Mouse (Mus musculus): ENCODE data around the gene Pllp. TPM values are rescaled to one million over a fixed set of nuclear protein-coding genes. Genes with fewer than 3 reads are reported as not detected.

Pllp gene
- polyA plus RNA-seq, 1 experiment from 2014 or later: 0.20 TPM

DNA sequence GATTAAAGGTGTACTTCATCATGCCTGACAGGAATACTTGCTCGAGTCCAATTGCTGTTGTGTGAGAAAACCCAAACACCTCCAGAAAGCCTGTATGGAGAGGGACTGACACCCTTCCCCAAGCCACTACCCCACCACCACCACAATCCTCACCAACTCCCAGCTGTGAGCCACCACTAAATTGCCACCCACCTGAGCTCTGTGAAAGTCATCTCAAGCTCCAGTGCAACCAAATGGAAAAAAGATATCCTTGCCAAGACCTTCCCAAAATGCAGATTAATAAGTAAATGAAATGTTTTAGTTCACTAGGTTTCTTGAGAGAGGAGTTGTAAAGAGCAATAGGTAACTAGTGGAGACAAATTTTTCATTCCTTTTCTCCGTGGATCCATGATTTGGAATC lies 31.4 kb downstream of the Pllp start:
- no peaks in the 10 kb centered on the region for H3K9me3 ChIP-seq
- H3K36me3 ChIP-seq (replicated peaks): peaks cover 35% of the 10 kb centered on the region
- no peaks in the 10 kb centered on the region for H3K27me3 ChIP-seq (ENCODE audit: poor library complexity, severe bottlenecking)
- no peak overlapping the region for H3K27ac ChIP-seq
- H3K4me3 ChIP-seq: no peak overlapping the region
- peaks cover 26% of the 10 kb centered on the region for H3K4me1 ChIP-seq
- WGBS: 83% methylated on average over 2 of the region's 2 CpGs
- no peak for DNase-seq (ENCODE audit: extremely low spot score, low spot score)

DNA sequence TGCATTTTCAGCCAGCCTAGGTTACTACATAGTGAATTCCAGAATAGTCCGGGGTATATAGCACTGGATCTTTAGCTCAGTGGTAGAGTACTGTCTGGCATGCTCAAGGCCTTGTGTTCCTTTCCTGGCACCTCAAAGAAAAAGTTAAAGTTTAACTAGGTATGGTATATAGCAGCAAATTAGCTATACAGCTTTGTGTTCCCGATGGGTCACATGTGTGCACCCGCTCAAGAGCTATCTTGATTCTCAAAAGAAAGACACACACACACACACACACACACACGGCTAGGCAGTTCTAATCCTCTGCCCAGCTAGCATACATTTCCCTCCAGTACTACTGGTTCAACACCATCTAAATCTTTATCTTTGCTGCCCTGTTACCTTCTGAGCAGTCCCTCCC lies 35.7 kb downstream of the Pllp start:
- H3K27me3 ChIP-seq (ENCODE audit: poor library complexity, severe bottlenecking): no peaks in the 10 kb centered on the region
- H3K27ac ChIP-seq: no peak overlapping the region
- WGBS: 93% methylated on average over 4 of the region's 4 CpGs
- no peaks in the 10 kb centered on the region for H3K4me1 ChIP-seq
- H3K9me3 ChIP-seq: no peaks in the 10 kb centered on the region
- DNase-seq (ENCODE audit: extremely low spot score, low spot score): no peak
- H3K36me3 ChIP-seq (replicated peaks): peaks cover 51% of the 10 kb centered on the region
- H3K4me3 ChIP-seq: no peak overlapping the region

GRCm38 (mm10) chr8:94658031-94658430 lies 38.0 kb downstream of the Pllp start:
- Histone ChIP-seq H3K27me3 (ENCODE audit: poor library complexity, severe bottlenecking) (no peaks in the 10 kb centered on the region), H3K27ac (no peak overlapping the region), H3K36me3 (replicated peaks) (peaks cover 72% of the 10 kb centered on the region)

DNA sequence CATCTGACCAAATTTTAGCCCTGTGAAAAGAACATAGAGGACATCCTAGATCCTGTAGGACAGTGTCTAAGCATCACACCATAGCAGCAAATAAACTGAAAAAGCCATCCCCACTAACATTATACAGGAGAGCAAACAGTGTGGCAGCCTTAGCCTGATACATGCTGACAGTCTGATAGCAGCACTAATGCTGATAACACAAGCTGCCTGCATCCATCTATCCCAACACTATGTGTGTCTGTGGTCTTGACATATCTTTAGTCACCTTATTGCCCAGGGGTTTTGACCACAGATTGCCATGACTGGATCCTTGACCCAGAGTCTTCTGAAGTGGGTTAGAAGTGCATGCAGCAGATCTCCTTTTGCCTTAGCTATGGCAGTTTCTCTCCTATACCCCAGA lies 41.1 kb downstream of the Pllp start:
- no peak overlapping the region for H3K4me3 ChIP-seq
- no peaks in the 10 kb centered on the region for H3K9me3 ChIP-seq
- peaks cover 84% of the 10 kb centered on the region for H3K36me3 ChIP-seq (replicated peaks)
- DNase-seq (ENCODE audit: extremely low spot score, low spot score): no peak
- H3K27me3 ChIP-seq (ENCODE audit: poor library complexity, severe bottlenecking): no peaks in the 10 kb centered on the region
- H3K4me1 ChIP-seq: no peaks in the 10 kb centered on the region
- no peak overlapping the region for H3K27ac ChIP-seq

More at GRCm38 (mm10) chr8:94658031-94658430, 38.0 kb downstream of the Pllp start:
- no peaks in the 10 kb centered on the region for H3K9me3 ChIP-seq
- no peak overlapping the region for H3K4me3 ChIP-seq
- 93% methylated on average over 2 of the region's 2 CpGs for WGBS
- DNase-seq (ENCODE audit: extremely low spot score, low spot score): no peak
- H3K4me1 ChIP-seq: no peaks in the 10 kb centered on the region

- H3K4me1 ChIP-seq: 0 out of 2 replicates have a peak, but pooled peaks cover 2% of the 10 kb centered on the region
- WGBS: 86% methylated on average over 3 of the region's 3 CpGs
- no peak for DNase-seq (ENCODE audit: extremely low spot score, low spot score)
- H3K36me3 ChIP-seq (replicated peaks): peaks cover 93% of the 10 kb centered on the region
- no peak overlapping the region for H3K27ac ChIP-seq
- H3K27me3 ChIP-seq (ENCODE audit: poor library complexity, severe bottlenecking): no peaks in the 10 kb centered on the region
- H3K4me3 ChIP-seq: no peak overlapping the region
- H3K9me3 ChIP-seq: no peaks in the 10 kb centered on the region
These were observed 43.1 kb downstream of the Pllp start for GRCm38 (mm10) chr8:94652951-94653350.

GRCm38 (mm10) chr8:94649496-94649895 lies 46.6 kb downstream of the Pllp start:
- Histone ChIP-seq H3K36me3 (replicated peaks) (peaks cover 90% of the 10 kb centered on the region), H3K27me3 (ENCODE audit: poor library complexity, severe bottlenecking) (no peaks in the 10 kb centered on the region), H3K4me3 (no peak overlapping the region), H3K4me1 (0 out of 2 replicates have a peak, but pooled peaks cover 2% of the 10 kb centered on the region), H3K27ac (no peak overlapping the region), H3K9me3 (no peaks in the 10 kb centered on the region)
- 37% methylated on average over 3 of the region's 3 CpGs for WGBS
- DNase-seq (ENCODE audit: extremely low spot score, low spot score): no peak

DNA sequence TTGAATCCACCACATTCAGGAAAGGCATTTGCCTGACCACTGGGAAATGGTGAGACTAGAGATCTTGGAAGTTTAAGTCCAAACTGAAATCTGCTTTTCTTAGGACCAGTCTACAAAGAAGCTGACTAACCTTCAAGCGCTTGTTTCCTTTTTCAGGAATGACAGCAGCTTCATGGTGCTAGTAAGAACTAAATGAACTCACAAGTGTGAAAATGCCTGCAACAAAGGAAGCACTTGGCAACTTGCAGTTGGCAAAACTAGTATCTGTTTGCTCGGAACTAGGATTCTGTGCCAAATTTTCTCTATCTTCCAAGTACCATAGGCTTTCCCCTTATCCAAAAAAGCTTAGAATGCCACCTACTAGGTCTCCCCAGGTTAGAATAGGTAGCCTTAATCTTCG lies 49.9 kb downstream of the Pllp start:
- peaks cover 89% of the 10 kb centered on the region for H3K36me3 ChIP-seq (replicated peaks)
- WGBS: 86% methylated on average over 3 of the region's 3 CpGs
- H3K27ac ChIP-seq: no peak overlapping the region
- no peaks in the 10 kb centered on the region for H3K27me3 ChIP-seq (ENCODE audit: poor library complexity, severe bottlenecking)
- H3K4me3 ChIP-seq: no peak overlapping the region
- H3K9me3 ChIP-seq: no peaks in the 10 kb centered on the region
- H3K4me1 ChIP-seq: 0 out of 2 replicates have a peak, but pooled peaks cover 2% of the 10 kb centered on the region
- DNase-seq (ENCODE audit: extremely low spot score, low spot score): no peak

GRCm38 (mm10) chr8:94645202-94645601 lies 50.9 kb downstream of the Pllp start:
- H3K4me3 ChIP-seq: no peak overlapping the region
- WGBS: 64% methylated on average over 1 of the region's 1 CpGs

GRCm38 (mm10) chr8:94641938-94642337 lies 54.1 kb downstream of the Pllp start:
- H3K9me3 ChIP-seq: no peaks in the 10 kb centered on the region
- H3K27ac ChIP-seq: no peak overlapping the region

More at GRCm38 (mm10) chr8:94645202-94645601, 50.9 kb downstream of the Pllp start:
- H3K9me3 ChIP-seq: no peaks in the 10 kb centered on the region
- no peaks in the 10 kb centered on the region for H3K27me3 ChIP-seq (ENCODE audit: poor library complexity, severe bottlenecking)
- 0 out of 2 replicates have a peak, but pooled peaks cover 2% of the 10 kb centered on the region for H3K4me1 ChIP-seq
- peaks cover 92% of the 10 kb centered on the region for H3K36me3 ChIP-seq (replicated peaks)
- no peak overlapping the region for H3K27ac ChIP-seq
- no peak for DNase-seq (ENCODE audit: extremely low spot score, low spot score)

DNA sequence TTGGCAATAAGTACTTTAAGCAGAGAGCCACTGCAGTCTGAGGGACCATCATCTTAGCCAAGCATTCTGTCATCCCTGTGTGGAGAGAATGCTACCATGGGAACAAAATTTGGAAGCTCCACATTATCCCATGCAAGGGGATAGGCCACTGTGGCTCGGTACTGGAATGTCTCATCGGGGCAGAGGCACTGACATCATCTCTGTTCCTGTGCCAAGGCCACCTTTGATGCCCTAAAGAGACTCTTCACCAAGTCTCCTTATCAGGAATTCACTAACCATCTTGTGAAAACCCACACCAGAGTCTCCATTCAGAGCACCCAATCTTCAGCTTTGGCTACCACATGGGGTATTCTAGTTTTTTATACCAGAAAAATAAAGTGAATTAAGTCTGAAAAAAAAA lies 54.9 kb downstream of the Pllp start:
- Histone ChIP-seq H3K27ac (no peak overlapping the region), H3K4me1 (no peaks in the 10 kb centered on the region), H3K36me3 (replicated peaks) (peaks cover 93% of the 10 kb centered on the region), H3K27me3 (ENCODE audit: poor library complexity, severe bottlenecking) (no peaks in the 10 kb centered on the region), H3K9me3 (no peaks in the 10 kb centered on the region), H3K4me3 (no peak overlapping the region)
- DNase-seq (ENCODE audit: extremely low spot score, low spot score): no peak
- 95% methylated on average over 2 of the region's 2 CpGs for WGBS

More at GRCm38 (mm10) chr8:94641938-94642337, 54.1 kb downstream of the Pllp start:
- H3K27me3 ChIP-seq (ENCODE audit: poor library complexity, severe bottlenecking): no peaks in the 10 kb centered on the region
- DNase-seq (ENCODE audit: extremely low spot score, low spot score): no peak
- 90% methylated on average over 3 of the region's 3 CpGs for WGBS
- no peaks in the 10 kb centered on the region for H3K4me1 ChIP-seq
- H3K4me3 ChIP-seq: no peak overlapping the region
- peaks cover 93% of the 10 kb centered on the region for H3K36me3 ChIP-seq (replicated peaks)

DNA sequence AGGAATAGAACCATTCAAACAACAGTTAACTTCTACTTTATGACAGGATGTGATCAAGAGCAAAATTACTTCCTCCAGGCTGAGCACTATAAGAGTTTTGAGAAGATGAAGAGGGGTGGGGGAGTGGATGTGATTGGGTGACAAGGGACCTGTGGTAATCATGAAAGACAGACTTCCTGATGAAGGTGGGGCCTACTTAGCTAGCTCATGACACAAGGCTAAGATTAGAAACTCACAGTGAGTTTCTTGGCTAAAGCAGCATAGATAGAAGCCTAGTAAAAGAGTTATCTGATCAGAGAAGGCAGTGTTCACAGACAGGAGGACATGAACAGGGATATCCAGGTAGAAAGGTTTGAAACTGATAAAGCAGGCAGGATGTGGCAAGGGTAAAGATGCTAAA lies 61.9 kb downstream of the Pllp start:
- H3K27me3 ChIP-seq (ENCODE audit: poor library complexity, severe bottlenecking): no peaks in the 10 kb centered on the region
- no peaks in the 10 kb centered on the region for H3K9me3 ChIP-seq
- no peak overlapping the region for H3K27ac ChIP-seq
- peaks cover 98% of the 10 kb centered on the region for H3K36me3 ChIP-seq (replicated peaks)
- no peak overlapping the region for H3K4me3 ChIP-seq
- no peak for DNase-seq (ENCODE audit: extremely low spot score, low spot score)
- H3K4me1 ChIP-seq: no peaks in the 10 kb centered on the region

GRCm38 (mm10) chr8:94633564-94634194 lies 62.4 kb downstream of the Pllp start:
- H3K9me3 ChIP-seq: no peaks in the 10 kb centered on the region
- H3K27me3 ChIP-seq (ENCODE audit: poor library complexity, severe bottlenecking): no peaks in the 10 kb centered on the region
- H3K36me3 ChIP-seq (replicated peaks): peaks cover 98% of the 10 kb centered on the region
- WGBS: 86% methylated on average over 2 of the region's 2 CpGs
- DNase-seq (ENCODE audit: extremely low spot score, low spot score): no peak
- no peak overlapping the region for H3K4me3 ChIP-seq
- H3K4me1 ChIP-seq: no peaks in the 10 kb centered on the region
- no peak overlapping the region for H3K27ac ChIP-seq

Data from forebrain, embryonic 10.5 days (tissue).